Mouse (Mus musculus) G1E (cell line): ENCODE measurements around the gene Rspry1.

ENCODE experiments used
- CTCF ChIP-seq: IDR thresholded peaks from 2 replicates; pipeline ENCODE4 v1.5.1; 2012; ENCODE audit warnings: low read depth, low read length, inconsistent platforms, mixed read lengths
- GATA1 ChIP-seq: IDR thresholded peaks from 2 replicates; pipeline ENCODE4 v1.6.1; 2012; ENCODE audit warnings: borderline replicate concordance, low read length, inconsistent platforms, mixed read lengths
- TAL1 ChIP-seq: conservative IDR thresholded peaks from 2 replicates; pipeline ENCODE4 v1.6.1; 2012; ENCODE audit warnings: low read depth, low read length, inconsistent platforms, mixed read lengths

DNA sequence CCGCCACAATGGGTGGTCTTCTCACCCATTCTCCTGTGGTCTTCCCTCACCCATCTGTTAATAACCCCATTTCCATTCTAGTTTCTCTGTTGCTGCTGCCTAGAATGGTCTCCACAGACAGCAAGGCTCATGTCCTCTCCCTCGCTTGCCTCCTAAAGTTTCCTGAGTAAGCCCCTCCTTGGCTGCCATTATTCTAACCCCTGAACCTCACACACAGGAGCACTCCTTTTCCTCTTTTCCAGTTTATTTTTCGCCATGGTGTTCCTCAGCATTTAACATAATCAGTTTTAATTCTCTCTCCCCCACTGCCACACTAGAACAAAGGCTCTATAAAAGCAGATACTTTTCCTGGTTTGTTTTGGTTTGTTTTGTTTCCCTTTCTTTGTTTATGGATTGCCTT is 51.2 kb downstream of the Rspry1 start:
- TF ChIP-seq CTCF: no peak
- TF ChIP-seq TAL1: no peak
- TF ChIP-seq GATA1: no peak
